Mouse (Mus musculus): Measurements from ENCODE around the gene Gabrr3.
"Not testable (repeated sequence)": the region's sequence is repeated elsewhere in the genome, so short reads cannot be mapped to it uniquely, and the experiment has no call there.

The Gabrr3 gene

DNA sequence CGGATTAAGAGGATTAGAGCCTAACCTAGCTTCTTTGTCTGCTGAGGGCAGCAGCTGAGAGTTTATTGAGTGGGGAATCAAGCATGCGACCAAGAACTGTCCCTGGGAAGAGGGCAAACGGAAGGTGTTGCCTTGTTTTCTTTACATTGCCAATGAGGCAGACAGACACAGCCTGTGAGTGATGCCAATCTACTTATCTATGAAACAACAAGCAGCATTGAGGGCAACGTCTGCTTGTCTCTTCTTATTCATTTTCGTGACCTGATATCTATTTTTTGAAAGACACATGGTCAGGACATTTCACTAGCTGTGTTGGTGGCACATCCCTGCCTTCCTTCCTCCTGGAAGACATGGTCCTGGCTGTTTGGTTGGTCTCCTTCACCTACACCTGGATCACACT is at the start of gene Gabrr3:
Gene Gabrr3, plus strand, starts transcription at position 301 of the 400 bp plus-strand sequence.
- no peak for DNase-seq (ENCODE audit: low spot score in 2 of 2)

DNA sequence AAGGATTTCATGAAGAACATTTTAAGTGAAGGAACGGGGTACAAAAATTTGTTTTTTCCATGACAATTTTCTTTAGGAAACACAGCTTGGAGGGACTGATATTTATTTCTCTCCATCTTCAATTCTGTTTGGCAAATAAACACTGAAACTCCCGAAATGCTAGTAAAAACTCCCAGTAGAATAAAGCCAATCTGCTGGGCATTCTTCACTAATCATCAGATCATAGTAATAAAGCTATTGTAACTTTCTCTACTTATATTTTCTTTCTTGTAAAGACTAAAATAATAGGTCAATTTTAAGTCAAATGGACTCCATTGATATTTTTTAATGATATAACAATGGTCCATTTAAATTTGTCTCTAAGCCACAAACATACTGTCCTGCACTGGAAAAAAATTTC is 43.2 kb upstream of the Gabrr3 start, which contains the start of gene Olfr209:
Gene Olfr209, minus strand, starts transcription at position 101 of the 400 bp plus-strand sequence.
- no peak for DNase-seq (ENCODE audit: low spot score in 2 of 2)

DNA sequence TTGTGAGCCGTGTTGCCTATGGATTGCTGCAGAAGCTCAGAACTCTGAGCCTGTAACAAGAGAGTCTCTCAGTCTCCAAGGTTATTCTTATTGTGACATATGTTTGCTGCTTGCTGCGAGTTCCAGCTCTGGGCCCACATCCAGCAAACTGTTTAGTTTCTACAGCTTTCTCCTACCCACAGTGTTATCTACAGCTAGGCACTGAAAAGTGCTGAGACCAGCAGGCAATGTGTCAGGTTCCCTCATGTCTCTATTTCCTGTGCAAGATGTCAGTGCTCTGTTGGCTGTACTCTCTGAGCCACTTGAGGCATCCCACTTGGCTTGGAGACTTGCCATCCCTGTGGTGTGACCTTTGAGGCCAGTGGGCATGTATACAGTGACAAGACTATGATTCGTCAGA is 13.8 kb upstream of the Gabrr3 start:
- DNase-seq (ENCODE audit: low spot score in 2 of 2) = no peak

DNA sequence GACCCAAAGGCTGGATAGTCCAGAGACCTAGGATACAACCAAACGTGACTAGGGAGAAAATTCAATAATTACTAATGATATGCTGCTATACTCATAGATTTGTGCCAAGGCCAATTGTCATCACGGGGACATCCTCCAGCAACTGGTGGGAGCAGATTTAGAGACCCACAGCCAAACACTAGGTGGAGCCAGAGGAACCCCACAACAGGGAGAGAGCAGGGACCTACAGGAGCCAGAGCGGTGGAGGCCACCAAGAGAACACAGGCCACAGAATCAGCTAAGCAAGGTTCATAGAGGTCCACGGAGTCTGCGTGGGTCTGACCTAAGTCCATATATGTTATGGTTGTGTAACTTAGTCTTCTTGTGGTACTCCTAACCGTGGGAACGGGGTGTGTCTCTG is 6.0 kb upstream of the Gabrr3 start:
- no peak for DNase-seq (ENCODE audit: low spot score in 2 of 2)

GRCm38 (mm10) chr16:59401985-59402384 is 5.1 kb upstream of the Gabrr3 start:
- DNase-seq (ENCODE audit: low spot score in 2 of 2) = no peak

GRCm38 (mm10) chr16:59403684-59404083 is 3.4 kb upstream of the Gabrr3 start:
- DNase-seq (ENCODE audit: low spot score in 2 of 2) = no peak

GRCm38 (mm10) chr16:59404798-59405197 is 2.3 kb upstream of the Gabrr3 start:
- no peak for DNase-seq (ENCODE audit: low spot score in 2 of 2)

DNA sequence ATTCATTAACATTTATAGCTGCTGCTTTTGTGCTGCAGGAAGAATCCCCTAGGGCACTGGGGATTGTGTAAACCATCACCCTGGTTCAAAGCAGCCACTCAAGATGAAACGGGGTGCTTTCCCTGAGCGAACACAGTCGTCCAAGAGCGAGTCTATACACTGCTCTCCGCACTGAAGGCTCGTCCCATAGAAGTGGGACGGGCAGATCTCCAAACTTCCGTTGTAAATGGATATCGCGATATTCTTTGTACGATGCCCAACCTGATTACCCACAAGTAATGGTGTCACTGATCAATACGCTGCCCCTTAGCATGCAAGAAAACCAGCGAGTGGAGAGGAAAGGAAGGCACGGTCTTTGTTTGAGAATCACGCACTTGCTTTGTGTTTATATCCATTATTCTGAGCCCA is 2.2 kb downstream of the Gabrr3 start:
- no peak for DNase-seq (ENCODE audit: low spot score in 2 of 2)

DNA sequence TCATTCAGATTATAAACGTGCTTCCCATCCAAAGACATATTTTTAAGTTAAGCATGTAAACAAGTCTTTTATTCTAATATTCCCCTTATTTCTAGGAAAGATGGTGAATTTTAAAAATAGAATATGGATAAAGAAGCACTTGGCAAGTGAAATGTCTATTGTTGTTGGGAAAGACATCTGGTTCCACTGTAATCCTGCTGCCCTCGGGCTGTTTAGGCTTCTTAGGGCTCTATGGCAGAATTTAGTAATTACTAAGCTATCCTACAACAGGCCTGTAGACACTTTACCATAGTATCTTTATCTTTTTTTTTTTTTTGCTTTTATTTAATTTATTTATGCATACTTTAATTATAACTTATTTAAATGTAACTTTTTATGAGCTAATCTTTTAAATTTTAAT is 2.7 kb downstream of the Gabrr3 start:
- no peak for DNase-seq (ENCODE audit: low spot score in 2 of 2)

- no peak for DNase-seq (ENCODE audit: low spot score in 2 of 2)
Measured at GRCm38 (mm10) chr16:59413475-59413874, 6.3 kb downstream of the Gabrr3 start.

DNA sequence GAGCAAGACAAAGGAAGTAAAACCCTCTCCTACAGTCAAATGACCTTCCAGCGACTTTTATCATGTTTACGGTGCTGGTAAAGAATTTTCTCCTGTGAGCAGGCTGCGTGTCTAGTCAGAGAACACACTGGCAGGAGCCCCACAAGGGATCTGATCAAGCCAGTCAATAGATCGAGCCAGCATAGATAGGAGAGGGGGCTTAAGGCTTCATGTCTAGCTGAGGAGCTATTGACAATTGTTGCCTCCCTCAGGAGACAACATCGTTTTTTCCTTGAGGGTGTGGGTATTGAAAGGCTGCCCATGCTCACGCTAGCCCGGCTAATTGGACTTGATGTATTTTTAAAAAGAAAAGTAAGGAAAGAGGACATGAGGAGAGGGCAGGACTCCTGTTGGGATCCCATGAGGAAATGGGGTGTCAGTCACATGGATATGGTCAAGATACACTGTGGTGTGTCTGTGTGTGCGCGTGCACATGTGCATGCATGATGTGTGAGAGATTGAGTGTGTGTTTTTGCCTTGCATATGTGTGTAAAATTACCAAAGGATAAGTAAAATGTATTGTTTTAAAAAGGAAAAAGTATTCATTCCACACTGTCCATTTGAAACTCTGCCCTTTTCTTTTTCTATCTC is 13.2 kb downstream of the Gabrr3 start:
- DNase-seq (ENCODE audit: low spot score in 2 of 2) = no peak

DNA sequence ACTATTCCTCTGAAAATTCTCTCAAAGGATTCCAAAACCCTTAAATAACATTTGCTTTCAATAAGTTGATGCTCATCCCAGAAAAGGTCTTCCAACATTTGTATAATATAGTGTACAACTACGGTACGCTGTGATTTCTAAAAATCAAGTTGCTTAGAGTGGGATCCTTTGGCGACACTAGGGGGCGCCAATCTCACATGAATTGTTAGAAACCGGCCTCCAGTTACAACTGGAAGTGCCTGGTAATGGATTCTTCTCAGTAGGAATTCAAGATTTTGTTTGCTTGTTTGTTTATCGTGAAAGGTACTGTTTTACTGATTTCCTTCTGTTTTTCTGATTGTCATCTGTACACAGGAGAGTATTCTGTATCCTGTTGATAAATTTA is 13.7 kb downstream of the Gabrr3 start:
- peak in 1 of 2 experiments; percentile 74 for DNase-seq (ENCODE audit: low spot score in 2 of 2)

DNA sequence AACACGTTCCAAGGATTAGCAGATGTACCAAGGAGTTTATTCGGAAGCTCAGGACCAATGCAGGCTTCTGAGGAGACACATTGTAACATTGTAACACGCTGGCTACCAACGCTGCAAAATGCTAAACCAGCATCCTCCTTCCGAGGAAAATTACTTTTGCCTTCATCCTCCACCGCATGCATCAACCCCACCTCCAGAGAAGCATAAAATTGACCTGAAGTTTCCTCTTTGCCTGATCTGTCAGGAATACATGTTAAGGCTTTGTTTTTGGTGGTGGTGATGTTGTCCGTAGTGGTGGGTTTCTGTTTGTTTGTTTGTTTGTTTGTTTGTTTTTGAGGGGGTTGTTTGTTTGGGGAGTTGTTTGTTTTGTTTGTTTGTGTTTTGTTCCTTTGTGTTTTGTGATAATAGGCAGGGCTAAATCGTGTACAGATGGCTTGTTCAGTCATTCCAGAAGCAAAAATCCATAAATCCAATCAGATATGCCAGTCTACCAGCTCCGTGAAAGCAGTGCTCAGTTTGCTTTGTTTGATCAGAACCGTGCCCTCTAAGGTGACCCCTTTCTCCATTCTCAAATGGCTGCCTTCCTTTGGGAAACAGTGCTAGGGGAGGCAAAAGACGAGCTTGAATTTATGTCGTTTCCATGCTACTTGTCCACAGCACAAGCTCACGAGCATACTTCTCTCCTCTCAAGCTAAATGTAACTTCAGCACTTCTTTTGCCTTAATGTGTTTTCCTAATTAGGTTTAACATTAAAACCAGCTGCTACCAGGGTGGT is 14.6 kb downstream of the Gabrr3 start:
- DNase-seq (ENCODE audit: low spot score in 2 of 2) = no peak

DNA sequence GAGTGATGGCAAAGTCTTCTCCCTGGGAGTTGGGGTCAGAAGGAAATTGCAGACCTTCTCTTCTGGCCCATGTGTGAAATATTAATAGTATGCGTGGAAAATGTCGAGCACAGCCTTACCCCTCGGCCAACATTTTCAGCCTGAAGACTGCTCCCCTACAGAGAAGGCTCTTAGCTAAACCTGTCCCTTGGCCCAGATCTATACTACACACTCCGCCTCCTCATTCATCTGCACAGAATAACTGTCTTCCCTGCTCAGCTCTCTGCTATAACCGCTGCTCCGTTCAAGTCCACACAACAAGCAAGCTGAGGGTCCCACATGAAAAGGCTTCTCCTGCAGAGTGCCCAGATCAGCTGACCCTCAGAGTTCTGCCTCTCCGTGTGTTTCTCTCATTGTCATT is 20.8 kb downstream of the Gabrr3 start:
- DNase-seq (ENCODE audit: low spot score in 2 of 2) = no peak

DNA sequence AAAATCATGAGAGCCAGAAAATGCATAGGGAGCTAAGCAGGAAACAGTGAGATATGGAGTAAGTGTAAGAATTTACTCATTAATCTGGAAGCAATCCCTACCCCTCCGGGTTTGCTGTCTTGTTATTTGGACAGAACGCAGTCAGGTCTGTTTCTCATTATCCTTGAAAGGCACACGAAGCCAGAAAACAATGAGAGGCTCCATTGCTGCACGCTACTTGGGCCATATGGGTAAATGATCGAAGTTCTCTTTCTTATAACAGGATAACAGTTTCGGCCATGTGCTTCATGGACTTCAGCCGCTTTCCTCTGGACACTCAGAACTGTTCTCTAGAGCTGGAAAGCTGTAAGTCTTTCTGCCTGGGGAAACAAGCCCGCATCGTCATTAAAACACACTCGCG is 26.0 kb downstream of the Gabrr3 start:
- DNase-seq (ENCODE audit: low spot score in 2 of 2) = no peak

DNA sequence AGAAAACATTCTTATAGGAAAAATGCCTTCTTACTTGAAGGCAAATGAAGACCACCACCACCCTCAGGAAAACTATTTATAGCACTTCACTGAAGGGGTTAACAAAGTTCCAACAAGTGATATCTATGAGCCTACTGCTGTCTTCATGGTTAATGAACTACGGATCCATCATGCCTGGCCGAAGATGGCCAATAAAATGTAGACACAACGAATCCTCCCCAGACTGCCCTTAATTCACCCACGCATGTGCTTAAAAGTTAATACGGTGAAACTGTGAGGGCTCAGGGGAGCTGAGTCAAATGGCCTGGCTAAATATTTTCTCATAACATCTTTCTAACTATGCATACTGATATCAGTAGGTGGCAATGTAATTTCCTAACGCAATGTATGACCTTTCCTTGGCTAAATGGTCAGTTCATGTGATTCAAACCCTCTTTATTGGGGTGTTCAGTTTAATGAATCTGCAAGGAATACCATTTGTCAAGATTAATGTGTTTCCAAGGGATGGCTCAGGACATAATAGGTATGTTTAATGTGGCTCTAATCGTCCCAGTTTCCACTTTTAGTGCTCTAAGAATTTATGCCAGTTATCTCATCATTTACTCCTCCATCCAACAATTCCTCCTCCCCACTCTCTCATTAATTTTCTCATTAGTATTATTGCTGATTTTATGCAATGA is 37.9 kb downstream of the Gabrr3 start:
- DNase-seq (ENCODE audit: low spot score in 2 of 2) = no peak

DNA sequence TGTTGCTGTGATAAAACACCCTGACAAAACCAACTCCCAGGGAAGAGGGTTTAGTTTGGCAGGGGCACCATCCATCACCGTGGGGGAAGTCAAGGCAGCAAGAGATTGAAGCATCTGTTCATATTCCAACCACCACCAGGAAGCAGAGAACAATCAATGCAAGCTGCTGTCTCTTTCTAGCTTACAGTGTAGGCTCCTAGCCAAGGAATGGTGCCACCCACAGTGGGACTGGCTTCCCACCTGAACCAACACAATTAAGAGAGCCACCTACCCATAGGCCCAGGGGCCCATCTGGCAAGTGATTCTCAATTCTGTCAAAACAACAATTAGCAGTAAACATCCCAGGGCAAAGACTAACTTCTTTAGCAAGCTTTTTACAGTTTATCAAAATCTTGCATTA is 41.0 kb downstream of the Gabrr3 start:
- DNase-seq (ENCODE audit: low spot score in 2 of 2) = no peak

DNA sequence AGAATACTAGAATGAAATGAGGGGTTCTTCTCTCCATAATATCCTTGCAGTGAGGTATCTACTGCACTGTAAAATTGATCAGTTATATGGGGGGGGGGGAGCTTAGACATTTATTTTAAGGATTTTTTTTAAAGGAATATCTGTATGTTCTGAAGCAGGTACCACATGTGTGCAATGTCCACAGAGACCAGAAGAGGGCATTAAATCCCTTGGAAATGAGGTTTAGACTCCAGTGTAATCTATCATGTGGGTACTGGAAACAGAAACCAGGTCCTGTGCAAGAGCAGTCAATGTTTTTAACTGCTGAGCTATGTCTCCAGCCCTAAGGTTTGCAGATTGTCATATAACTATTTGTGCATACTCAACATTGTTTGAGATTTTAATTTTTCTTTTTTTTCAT is 42.0 kb downstream of the Gabrr3 start:
- no peak for DNase-seq (ENCODE audit: low spot score in 2 of 2)

GRCm38 (mm10) chr16:59451813-59452212 is 44.7 kb downstream of the Gabrr3 start:
- DNase-seq (ENCODE audit: low spot score in 2 of 2) = no peak

DNA sequence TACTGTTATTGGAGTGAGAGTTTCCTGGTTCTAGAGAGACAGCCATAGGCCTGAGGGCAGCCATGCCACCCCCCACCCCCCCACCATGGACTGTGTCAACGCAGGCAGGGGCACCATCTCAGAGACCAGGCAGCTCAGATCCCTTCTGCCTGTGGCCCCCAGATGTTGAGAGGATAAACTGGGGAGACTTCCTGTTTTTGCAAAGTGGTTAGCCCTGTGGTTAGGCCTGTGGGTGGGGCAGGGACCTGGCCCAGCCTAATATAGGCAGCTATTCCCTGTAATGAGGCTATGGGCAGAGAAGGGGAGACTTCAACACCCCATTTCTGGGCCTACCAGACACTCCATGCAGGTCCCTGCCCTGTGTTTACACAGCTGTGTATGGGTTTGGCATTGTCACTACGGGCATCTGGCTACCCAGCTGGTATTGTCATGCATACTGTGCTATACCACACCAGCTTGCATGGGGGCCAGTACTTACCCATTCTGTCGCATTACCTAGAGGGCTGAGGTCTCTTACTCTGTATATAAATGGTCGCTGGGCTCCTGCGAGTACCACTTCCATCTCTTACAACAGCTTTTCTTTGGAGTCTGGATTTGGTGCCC is 52.2 kb downstream of the Gabrr3 start:
- DNase-seq (ENCODE audit: low spot score in 2 of 2) = not testable (repeated sequence)

- DNase-seq (ENCODE audit: low spot score in 2 of 2) = no peak
Measured at GRCm38 (mm10) chr16:59463567-59463966, 56.4 kb downstream of the Gabrr3 start.

DNA sequence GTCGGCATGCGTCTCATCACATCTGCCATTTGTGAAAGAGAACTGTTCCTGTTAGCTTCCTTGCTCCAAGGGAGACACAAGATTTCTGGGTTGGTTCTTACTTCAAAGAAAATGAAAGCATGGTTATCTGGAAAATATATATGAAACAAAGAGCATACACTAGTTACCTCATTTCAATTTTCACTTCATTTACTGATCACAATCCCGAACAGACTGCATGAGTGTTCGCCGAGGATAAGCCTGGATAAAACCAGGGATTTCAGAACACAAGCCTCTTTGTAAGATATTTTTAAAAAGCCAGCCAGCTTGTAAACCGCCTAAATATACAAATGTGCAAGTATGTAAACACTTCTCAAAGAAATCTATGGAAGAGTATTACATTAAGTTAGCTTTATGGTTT is 56.8 kb downstream of the Gabrr3 start:
- no peak for DNase-seq (ENCODE audit: low spot score in 2 of 2)

Data from urinary bladder, postnatal 4 days (tissue).